Mouse (Mus musculus): ENCODE data around the gene Ank2.

- no peak for TF ChIP-seq POLR2A (IDR thresholded peaks at IDR 0.05; ENCODE audit: low read depth, low read length)
- no peak for TF ChIP-seq CTCF (conservative IDR thresholded peaks at IDR 0.05; ENCODE audit: insufficient read depth, insufficient read length, low read depth, low read length)
These were observed 16.1 kb upstream of the Ank2 start for GRCm38 (mm10) chr3:127515251-127515650.

Measured in kidney, adult 2 months (tissue).